In the genomic region with DNA sequence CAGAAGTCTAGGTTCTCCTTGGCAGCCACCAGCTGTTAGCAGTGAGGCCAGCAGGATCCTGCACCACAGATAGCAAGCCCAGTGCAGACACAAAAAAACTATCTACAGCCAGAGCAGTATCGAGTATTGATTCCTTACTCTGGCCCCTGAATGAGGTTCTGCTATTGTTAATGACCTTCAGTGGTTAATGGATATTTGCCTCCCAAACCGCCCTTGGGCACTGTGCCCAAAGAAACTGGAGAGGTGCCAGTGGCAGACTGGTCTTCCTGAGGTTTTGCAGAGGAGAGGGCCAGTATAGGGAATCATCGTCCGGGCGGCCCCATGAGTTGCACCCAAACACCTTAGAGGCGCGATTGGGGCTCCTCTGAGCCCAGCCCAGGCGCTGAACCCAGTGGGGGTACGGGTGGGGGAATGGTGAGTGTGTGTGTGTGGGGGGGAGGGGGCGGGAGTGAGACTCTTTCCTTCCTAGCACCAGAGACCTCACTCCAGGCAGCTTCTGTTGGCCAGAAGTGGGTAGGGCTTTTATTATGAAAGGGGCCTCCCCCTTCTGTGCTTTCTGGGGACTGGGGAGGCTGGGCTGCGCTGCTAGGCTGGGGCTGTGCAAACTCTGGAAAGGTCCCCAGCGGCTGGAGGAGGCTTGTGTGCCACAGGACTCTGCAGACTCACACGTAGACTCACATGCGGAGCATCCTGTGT, we compare ENCODE assay signal across 8 mouse cellular contexts. TPM values are rescaled to one million over a fixed set of nuclear protein-coding genes. Genes with fewer than 3 reads are reported as not detected.
DNase-seq lines count a peak whose midpoint lies in the region; ATAC-seq and TF ChIP-seq lines count a peak whose summit lies in the region.

A gene (plus strand): TSS at position 571 of the 696 bp plus-strand sequence.

- peak; percentile 93 for ATAC-seq in embryonic facial prominence, embryonic 14.5 days (ENCODE audit: low read depth)
- peak; percentile 35; the same call in 1 of the 2 replicates for ATAC-seq in heart, embryonic 13.5 days (ENCODE audit: extremely low read depth, insufficient number of reproducible peaks, low FRiP score, low TSS enrichment)
- peak; percentile 86 for ATAC-seq in kidney, embryonic 15.5 days (replicated peaks; ENCODE audit: low FRiP score)
- peak; percentile 85 for ATAC-seq in lung, postnatal 0 days

- no peaks in the 10 kb centered on the region for H3K27me3 ChIP-seq in embryonic facial prominence, embryonic 14.5 days (replicated peaks; ENCODE audit: control insufficient read depth, insufficient read depth, low read length)
- no peaks in the 10 kb centered on the region; the same call in 1 of the 2 replicates for H3K27me3 ChIP-seq in heart, embryonic 13.5 days (replicated peaks)
- no peaks in the 10 kb centered on the region for H3K27me3 ChIP-seq in kidney, embryonic 15.5 days
- no peaks in the 10 kb centered on the region for H3K27me3 ChIP-seq in lung, postnatal 0 days (replicated peaks; ENCODE audit: insufficient read depth, low read length)

- H3K4me1 ChIP-seq in embryonic facial prominence, embryonic 14.5 days (ENCODE audit: control insufficient read depth, insufficient read depth, low read length): peaks cover 20% of the 10 kb centered on the region
- H3K4me1 ChIP-seq in heart, embryonic 13.5 days: peaks cover 36% of the 10 kb centered on the region
- H3K4me1 ChIP-seq in kidney, embryonic 15.5 days: peaks cover 18% of the 10 kb centered on the region
- H3K4me1 ChIP-seq in lung, postnatal 0 days (ENCODE audit: insufficient read depth, low read depth, low read length): peaks cover 8% of the 10 kb centered on the region; the same call in 1 of the 2 replicates

- H3K4me2 ChIP-seq in embryonic facial prominence, embryonic 14.5 days (ENCODE audit: low read depth, low read length): peak within 1 kb of the TSS; percentile 55
- peak within 1 kb of the TSS; percentile 70 for H3K4me2 ChIP-seq in heart, embryonic 13.5 days
- peak within 1 kb of the TSS; percentile 54 for H3K4me2 ChIP-seq in kidney, embryonic 15.5 days
- peak within 1 kb of the TSS; percentile 45 for H3K4me2 ChIP-seq in lung, postnatal 0 days (replicated peaks; ENCODE audit: low read depth, low read length)

- no peaks in the 10 kb centered on the region for H3K9me3 ChIP-seq in embryonic facial prominence, embryonic 14.5 days (ENCODE audit: control insufficient read depth, low read length)
- H3K9me3 ChIP-seq in heart, embryonic 13.5 days: no peaks in the 10 kb centered on the region
- H3K9me3 ChIP-seq in kidney, embryonic 15.5 days (replicated peaks): no peaks in the 10 kb centered on the region
- H3K9me3 ChIP-seq in lung, postnatal 0 days (ENCODE audit: low read length): no peaks in the 10 kb centered on the region

- WGBS in embryonic facial prominence, embryonic 14.5 days: 12% methylated on average over 12 of the region's 14 CpGs
- 4% methylated on average over 14 of the region's 14 CpGs for WGBS in heart, embryonic 13.5 days
- 7% methylated on average over 14 of the region's 14 CpGs for WGBS in kidney, embryonic 15.5 days
- WGBS in lung, postnatal 0 days: 2% methylated on average over 14 of the region's 14 CpGs

- no peaks in the 10 kb centered on the region for H3K36me3 ChIP-seq in embryonic facial prominence, embryonic 14.5 days (ENCODE audit: control insufficient read depth, insufficient read depth, low read length)
- H3K36me3 ChIP-seq in heart, embryonic 13.5 days: no peaks in the 10 kb centered on the region
- H3K36me3 ChIP-seq in kidney, embryonic 15.5 days: no peaks in the 10 kb centered on the region
- H3K36me3 ChIP-seq in lung, postnatal 0 days (ENCODE audit: insufficient read depth, low read length): no peaks in the 10 kb centered on the region

- H3K4me3 ChIP-seq in embryonic facial prominence, embryonic 14.5 days (ENCODE audit: low read depth, low read length): peak within 1 kb of the TSS; percentile 36
- peak within 1 kb of the TSS; percentile 38 for H3K4me3 ChIP-seq in heart, embryonic 13.5 days
- H3K4me3 ChIP-seq in kidney, embryonic 15.5 days (replicated peaks): peak within 1 kb of the TSS; percentile 29
- no peak within 1 kb of the TSS; the same call in 1 of the 2 replicates for H3K4me3 ChIP-seq in lung, postnatal 0 days (ENCODE audit: low read depth, low read length)

- TF ChIP-seq CTCF in lung, postnatal 0 days (IDR thresholded peaks at IDR 0.05): no peak; the same call in 1 of the 2 replicates

- no peak for TF ChIP-seq EP300 in lung, postnatal 0 days (IDR thresholded peaks at IDR 0.05)

- DNase-seq in 416B (ENCODE audit: low read depth): peak; percentile 56
- DNase-seq in adrenal gland, adult 2 months: peak; percentile 92
- DNase-seq in embryonic facial prominence, embryonic 14.5 days (ENCODE audit: low spot score): peak; percentile 88
- peak; percentile 72 for DNase-seq in lung, postnatal 0 days (ENCODE audit: low spot score)
- peak; percentile 68 for DNase-seq in skeletal muscle tissue, adult 2 months (ENCODE audit: low read depth, low spot score)
- DNase-seq in spleen, adult 18-20 months: no peak

- peak within 1 kb of the TSS; percentile 81 for H3K27ac ChIP-seq in embryonic facial prominence, embryonic 14.5 days (replicated peaks; ENCODE audit: low read depth, low read length)
- H3K27ac ChIP-seq in heart, embryonic 13.5 days (replicated peaks): peak within 1 kb of the TSS; percentile 70
- peak within 1 kb of the TSS; percentile 76 for H3K27ac ChIP-seq in kidney, embryonic 15.5 days
- no peak within 1 kb of the TSS for H3K27ac ChIP-seq in lung, postnatal 0 days (ENCODE audit: low read length)

- H3K9ac ChIP-seq in embryonic facial prominence, embryonic 14.5 days (ENCODE audit: low read depth, low read length): peak within 1 kb of the TSS; percentile 59
- peak within 1 kb of the TSS; percentile 75 for H3K9ac ChIP-seq in heart, embryonic 13.5 days
- H3K9ac ChIP-seq in kidney, embryonic 15.5 days: peak within 1 kb of the TSS; percentile 39; the same call in 1 of the 2 replicates
- H3K9ac ChIP-seq in lung, postnatal 0 days (replicated peaks; ENCODE audit: low read depth): no peak within 1 kb of the TSS

RNA-seq across cellular contexts. Expression of the gene that starts here (rescaled TPM):
- 1 to 10 TPM in 1 of 2 experiments, under 1 TPM in 1; 0.78 to 1.6 TPM for total RNA-seq in adrenal gland, adult 2 months (2021)
- 0.87 and 1.5 TPM in 2 replicates for polyA plus RNA-seq in adrenal gland, adult 2 months (2012; rRNA removed)
- polyA plus RNA-seq in embryonic facial prominence, embryonic 14.5 days (2014; fragmentation: Nextera tagmentation; extraction: Ambion mirVana): 4.9 and 7.0 TPM in 2 replicates
- 0.90 and 0.94 TPM in 2 replicates for polyA plus RNA-seq in heart, embryonic 13.5 days (2015; fragmentation: Nextera tagmentation; extraction: Ambion mirVana)
- 1.1 and 2.1 TPM in 2 replicates for polyA plus RNA-seq in kidney, embryonic 15.5 days (2015; fragmentation: Nextera tagmentation; extraction: Ambion mirVana)
- 1.6 and 3.0 TPM in 2 replicates for polyA plus RNA-seq in lung, postnatal 0 days (2015; fragmentation: Nextera tagmentation; extraction: Ambion mirVana)

Comparison
In these comparisons a context has a peak if more than half of its experiments do, and no peak if none do; other contexts are left out.
1. Peak in ATAC-seq, H3K4me3 ChIP-seq, H3K27ac ChIP-seq, H3K9ac ChIP-seq and H3K4me2 ChIP-seq in heart, embryonic 13.5 days; RNA of the gene not detected or under 1 TPM.
2. DNase-seq: peak in 416B (single experiment), adrenal gland, adult 2 months (single experiment), embryonic facial prominence, embryonic 14.5 days (single experiment), lung, postnatal 0 days (single experiment) and skeletal muscle tissue, adult 2 months (single experiment); none in spleen, adult 18-20 months (0 of 2).
3. ATAC-seq: peak in every context shown above with its lines; median percentile 93 in embryonic facial prominence, embryonic 14.5 days; 86 in kidney, embryonic 15.5 days; 85 in lung, postnatal 0 days; 35 in heart, embryonic 13.5 days.
4. Peak in every context shown above with its lines, with median percentiles within 50 percentile points of each other: H3K4me2 ChIP-seq.